Mouse (Mus musculus): ENCODE data around the gene Smc1b.

The Smc1b gene

DNA sequence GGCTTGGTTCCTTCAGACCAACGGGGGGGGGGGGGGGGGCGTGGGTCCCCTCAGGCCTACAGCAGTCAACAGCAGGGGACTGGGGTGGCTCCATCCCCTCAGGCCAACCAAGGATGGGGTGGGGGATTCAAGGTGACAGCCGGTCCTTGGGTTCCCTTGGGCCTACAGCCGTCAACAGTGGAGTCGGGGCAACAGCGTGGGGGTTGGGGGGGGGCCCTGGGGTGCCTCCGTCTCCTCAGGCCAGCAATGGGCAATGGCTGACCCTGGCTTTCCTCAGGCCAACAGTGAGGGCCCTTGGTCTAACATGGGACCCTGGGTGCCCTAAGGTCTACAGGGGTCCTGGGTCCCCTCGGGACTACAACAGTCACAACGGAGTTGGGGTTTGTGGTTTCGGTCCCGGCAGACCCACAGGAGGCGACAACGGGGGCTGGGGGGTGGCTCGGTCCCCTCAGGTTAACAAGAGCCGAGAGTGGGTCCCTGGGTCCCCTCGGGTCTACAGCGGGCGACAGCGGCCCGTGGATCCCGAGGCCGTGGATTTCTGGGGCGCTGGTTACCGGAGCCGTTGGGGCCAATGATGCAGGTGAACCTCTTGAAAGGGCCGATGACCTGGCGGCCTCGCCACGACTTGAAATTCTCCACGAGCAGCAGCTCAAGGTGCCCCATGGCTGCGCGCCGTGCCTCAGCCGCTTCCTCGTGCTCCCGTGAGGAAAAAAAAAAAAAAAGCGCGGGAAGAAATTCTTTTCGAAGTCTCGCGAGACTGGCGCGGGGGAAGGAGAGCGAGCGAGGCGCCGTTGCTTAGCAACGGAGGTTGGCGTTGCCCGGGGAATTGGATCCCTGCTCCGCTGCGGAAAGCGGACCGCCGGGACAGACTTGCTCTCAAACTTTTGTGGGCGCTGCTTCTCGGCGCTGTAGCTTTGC is at the start of gene Smc1b, which contains the start of gene Ribc2:
Gene Smc1b, minus strand, starts transcription at position 690 of the 918 bp plus-strand sequence.
Gene Ribc2, plus strand, starts transcription at position 804 of the 918 bp plus-strand sequence.
- no peak for DNase-seq (ENCODE audit: low spot score in 2 of 2)

DNA sequence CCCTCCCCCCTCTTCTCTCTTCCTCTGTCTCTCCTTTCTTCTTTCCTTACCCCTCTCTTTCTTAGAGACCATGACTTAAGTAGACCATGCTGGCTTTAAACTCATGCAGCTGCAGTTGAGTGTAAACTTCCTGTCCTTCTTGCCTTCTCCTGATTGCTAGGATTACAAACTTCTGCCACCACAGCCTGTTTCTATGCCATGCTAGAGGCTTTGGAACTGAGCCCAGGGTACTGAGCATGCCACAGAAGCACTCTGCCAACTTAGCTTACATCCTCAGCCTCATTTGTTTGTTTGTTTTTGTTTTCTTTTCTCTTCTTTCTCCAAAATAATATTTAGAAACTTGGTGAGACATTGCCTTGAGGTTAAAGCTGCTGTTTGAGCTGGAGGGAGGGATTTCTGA is 48.6 kb upstream of the Smc1b start:
- no peak for DNase-seq (ENCODE audit: low spot score in 2 of 2)

DNA sequence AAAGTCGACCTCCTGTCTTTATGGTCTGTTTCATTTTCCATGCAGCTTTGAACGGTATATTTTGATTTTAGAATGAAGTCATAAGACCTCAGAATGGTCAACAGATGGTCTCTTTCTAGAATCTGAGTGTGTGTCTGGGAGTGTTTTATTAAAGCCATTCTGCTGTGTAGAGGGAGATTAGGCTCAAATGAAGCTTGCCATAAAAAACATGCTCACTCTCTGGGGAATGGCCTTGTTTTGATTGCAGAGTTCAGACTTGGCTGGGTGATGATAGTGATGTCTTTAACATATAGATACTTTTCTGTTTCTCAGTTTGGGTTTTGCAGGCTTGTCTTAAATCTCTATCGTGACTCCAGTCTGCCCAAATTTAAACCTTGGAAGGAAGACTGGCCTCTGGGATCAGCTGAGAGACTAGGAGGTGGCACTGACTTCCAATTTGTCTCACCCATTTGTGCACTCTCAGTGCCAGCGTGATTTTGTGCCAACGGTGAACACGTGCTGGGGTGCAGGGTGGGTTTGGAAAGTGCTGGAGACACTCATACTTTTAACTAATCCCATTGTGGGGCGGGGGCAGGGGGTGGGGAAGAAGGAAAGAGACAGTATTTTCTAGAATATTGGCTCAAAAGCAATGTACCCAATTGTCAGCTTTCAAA is 47.9 kb upstream of the Smc1b start:
- no peak for DNase-seq (ENCODE audit: low spot score in 2 of 2)

DNA sequence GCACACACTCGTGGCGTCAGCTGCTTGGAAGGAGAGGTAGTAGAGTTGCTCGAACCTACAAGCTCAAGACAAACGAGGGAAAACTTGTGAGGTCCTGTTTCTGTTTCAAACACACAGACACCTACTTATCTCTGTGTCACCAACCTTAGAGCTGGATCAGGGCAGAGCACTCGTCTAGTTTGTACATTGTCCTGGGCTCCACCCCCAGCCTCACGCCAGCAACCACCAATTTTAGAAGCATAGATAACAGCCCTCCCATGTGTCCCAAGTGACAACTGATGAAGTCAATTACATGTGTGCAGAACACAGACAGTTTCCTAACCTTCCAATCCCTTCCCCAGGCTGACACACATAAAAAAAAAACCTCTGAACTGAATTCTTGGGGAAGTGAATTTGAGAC is 46.4 kb upstream of the Smc1b start:
- no peak for DNase-seq (ENCODE audit: low spot score in 2 of 2)

DNA sequence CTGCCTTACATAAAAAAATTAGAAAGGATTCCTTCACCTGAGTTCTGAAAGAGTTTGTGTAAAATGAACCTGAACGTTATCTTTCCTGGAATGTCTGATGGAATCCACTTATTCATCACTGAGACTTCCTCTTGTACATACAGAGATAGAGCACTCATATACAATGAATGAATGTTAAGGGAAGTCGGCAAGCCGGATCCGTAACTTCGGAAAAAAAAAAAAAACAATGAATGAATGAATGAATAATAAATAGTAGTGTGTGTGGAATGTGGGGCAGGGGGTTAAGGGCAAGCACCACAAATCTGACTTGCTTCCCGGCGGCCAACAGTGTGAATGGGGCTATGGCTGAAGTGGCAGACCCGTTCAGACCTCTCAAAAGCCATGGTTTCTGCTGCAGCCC is 45.8 kb upstream of the Smc1b start:
- DNase-seq (ENCODE audit: low spot score in 2 of 2) = peak in 1 of 2 experiments; percentile 71

DNA sequence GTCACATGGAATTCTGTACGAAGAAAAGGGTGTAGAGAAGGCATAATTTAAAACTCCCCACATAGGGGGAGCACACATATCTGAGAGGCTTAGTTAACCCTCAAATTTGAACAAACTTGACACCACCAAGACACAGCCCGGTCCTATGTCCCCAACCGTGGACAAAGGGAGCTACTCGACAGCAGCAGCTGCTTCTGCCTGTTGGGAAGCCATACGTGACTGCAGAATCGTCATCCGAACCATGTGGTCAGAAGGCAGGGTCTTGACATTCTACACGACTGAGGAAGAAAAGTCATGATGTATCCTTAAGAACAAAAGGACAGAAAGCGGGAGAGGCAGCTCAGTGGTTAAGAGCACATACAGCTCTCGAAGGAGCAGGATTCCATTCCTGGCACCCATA is 42.3 kb upstream of the Smc1b start:
- no peak for DNase-seq (ENCODE audit: low spot score in 2 of 2)

DNA sequence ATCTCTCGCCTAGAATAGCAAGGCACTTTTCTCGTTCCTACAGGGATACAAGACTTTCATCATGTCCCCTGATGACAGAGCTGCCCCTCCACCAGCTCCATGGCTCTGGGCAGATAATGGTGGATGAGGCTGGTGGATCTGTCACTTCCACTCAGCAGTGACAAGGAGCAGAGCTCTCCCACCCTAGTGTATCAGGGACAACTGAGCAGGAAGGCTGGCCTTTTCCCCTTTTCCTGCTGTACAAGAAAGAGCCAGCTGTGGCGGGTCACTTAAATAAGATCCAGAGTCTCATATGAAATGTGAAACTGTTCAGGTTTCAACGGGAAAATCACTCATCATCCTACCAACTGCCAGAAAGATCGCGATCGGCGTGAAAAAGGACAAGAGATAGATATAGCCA is 41.7 kb upstream of the Smc1b start:
- no peak for DNase-seq (ENCODE audit: low spot score in 2 of 2)

DNA sequence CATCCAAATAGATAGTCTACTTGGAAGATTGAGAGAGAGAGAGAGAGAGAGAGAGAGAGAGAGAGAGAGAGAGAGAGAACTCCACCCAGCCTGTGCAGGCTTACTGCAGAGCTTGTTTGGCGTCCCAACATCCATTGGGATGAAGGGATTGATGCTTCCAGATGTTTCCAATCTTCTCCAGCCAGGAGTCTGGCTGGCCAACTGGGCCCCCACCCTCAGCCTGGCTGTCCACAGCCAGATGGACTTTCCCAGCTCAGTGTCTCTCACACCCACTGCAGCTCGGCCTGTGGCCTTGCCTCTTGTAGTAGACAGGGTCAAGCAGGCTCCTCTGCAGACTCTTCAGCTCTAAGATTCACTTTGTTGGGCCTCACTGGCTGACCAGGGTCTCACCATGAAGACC is 40.3 kb upstream of the Smc1b start:
- no peak for DNase-seq (ENCODE audit: low spot score in 2 of 2)

DNA sequence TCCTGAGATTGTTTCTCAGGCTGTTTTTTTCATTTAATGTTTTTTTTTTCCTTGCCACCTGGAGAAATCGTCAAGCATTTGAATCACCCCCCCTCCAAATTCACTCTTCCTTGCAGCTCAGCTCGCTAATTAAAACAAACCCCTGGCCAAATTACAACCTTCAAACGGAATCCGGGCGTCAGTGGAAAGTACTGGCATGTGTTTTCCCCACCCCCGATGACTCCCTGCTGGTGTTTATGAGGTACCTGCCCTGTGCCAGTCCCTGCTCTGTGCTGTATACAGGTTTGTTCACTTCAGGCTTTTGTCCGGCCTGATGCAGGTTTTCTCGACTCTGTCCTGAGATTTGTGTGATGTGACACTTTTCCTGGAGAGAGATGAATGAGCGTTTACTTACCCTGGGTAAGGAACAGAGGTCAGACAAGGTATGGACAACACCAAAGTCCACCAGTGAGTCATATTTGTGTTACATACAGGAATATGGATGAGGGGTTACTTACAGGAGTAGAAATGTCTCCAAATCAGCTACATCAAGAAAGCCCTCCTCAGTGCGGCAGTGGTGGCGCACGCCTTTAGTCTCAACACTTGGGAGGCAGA is 35.4 kb upstream of the Smc1b start:
- no peak for DNase-seq (ENCODE audit: low spot score in 2 of 2)

DNA sequence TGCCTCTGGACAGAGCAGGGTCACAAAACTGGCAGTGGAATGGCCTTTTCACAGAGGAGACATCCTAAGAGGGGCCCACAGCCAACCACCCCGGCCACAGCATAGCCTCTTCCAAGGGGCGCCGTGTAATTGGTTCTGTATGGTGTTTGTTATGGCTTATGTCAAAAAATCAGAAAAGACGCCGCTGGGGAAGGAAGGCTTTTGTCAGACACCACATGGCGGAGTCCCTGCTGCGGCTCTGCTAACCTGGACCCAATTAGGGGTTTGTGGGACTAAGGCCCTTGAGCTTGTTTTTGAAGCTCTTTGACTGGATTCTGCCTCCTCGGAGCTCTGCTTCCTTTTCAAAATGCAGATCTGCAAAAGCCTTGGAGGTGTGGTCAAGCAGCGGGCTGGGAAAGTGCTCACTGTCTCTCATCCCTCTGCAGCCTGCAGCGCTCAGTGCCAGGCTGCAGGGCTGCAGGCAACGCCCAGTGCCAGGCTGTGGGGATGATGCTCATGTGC is 34.7 kb upstream of the Smc1b start:
- DNase-seq (ENCODE audit: low spot score in 2 of 2) = no peak

DNA sequence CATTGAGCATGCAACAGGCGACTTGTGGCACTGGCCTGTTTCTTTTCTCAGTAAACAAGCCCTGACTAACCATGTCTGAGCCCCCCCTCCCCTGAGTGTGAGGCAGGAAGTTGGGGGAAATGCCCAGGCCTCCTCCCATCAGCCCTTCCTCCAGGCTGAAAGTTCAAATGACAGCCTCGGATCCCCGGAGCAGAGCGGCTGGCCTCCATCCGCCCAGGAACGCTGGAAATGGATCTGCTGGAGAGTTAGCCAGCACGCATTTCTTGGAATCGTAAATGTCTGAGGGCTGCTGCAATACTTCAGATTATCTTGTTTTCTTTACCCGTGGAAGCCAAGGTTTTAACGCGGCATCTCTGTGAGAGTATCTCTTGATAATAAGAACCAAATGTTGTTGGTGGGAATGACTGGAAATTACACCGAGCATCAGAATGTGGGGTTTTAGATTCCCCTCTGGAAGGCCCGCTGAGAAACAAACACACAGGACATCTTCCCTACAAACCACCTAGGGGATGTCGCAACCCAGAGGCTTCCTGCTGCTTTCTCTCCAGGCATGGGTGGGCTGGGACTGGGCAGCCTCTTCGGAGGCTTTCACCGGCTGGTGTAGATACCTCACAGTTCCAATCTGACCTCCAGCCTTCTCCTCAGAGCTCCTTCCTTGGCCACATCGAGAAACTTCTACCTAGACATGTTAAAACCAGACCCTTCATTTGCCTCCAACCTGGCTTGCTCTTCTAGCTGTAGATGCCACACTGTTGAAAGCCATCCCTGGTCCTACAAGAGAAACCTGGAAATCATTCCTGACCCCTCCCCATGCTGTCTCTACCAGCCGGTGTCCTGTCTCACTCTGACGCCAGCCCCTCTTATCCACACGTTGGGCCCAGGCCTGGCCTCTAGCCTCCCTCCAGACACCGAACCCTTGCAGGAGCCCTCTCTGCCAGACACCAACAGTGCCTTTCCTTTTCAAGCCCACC is 31.2 kb upstream of the Smc1b start:
- no peak for DNase-seq (ENCODE audit: low spot score in 2 of 2)

DNA sequence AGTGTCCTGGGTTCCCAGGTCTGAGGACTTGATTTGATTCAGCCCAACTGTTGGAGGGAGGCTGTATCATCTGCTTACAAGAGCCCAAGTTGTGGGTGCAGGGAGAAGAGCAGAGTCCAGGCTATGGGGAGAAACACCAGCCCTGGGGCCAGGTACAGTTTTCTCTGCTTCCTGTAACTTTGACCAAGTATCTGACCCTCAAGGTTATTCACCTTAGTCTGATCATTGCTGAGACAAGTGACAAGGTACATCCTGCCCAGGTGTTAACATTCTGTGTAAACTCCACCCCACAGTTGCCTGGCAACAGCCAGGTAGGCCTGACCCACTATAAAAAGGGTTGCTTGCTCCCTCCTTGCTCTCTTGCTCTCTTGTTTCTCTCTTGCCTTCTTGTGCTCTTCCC is 29.7 kb upstream of the Smc1b start:
- DNase-seq (ENCODE audit: low spot score in 2 of 2) = no peak

DNA sequence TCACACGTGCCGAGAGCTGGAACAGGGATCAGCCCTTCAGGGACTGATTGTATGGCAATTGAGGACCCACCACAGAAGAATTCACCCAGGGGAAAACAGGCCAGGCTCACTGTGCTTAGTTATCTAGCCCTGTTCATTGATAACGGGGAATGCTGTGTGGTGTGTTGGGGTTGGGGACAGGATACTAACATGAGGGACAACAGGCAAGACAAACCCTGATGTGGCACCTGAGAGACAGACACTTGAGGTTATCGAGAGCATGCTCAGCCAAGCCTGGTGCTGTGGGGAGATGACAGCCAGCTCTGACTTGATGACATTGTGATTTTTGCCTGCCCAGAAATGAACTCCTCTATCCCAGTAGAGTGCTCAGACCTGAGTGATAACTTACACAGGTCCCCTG is 24.4 kb upstream of the Smc1b start:
- DNase-seq (ENCODE audit: low spot score in 2 of 2) = no peak

DNA sequence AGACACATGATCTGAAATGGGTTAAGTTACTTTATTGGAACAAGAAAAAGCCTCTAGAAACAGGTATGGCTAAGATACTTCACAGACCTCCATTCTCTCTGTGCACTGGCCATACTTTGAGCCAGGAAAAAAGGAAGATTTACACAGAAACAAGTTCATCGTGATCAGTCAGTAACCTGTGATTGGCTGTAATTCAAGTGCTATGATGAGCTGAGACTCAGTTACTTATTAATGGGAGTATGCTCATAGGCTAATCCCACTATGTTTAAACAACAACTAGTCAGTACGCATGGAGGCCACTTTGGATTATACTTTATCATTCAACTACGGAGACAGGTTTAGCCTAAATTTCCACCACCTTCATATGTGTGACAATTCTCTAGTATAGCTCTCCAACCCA is 22.3 kb upstream of the Smc1b start:
- DNase-seq (ENCODE audit: low spot score in 2 of 2) = no peak

DNA sequence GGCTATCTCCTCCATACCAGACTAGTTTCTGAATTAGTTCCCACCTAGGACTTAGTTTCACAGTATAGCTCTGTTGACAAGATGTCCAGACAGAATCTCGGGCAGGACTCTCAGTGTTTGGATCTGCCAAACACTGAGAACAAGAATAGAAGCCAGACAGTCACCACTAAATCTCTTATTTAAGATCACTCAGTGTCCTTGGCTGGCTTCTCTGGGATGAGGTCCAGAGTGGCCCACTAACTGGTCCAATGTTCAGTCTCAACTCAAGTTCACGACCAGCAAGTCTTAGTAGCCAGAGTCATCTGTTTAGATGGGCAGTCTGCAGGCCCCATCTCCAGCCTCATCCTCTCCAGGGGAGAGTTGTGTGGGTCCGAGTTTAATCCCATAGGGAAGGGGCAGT is 20.8 kb upstream of the Smc1b start:
- DNase-seq (ENCODE audit: low spot score in 2 of 2) = no peak

DNA sequence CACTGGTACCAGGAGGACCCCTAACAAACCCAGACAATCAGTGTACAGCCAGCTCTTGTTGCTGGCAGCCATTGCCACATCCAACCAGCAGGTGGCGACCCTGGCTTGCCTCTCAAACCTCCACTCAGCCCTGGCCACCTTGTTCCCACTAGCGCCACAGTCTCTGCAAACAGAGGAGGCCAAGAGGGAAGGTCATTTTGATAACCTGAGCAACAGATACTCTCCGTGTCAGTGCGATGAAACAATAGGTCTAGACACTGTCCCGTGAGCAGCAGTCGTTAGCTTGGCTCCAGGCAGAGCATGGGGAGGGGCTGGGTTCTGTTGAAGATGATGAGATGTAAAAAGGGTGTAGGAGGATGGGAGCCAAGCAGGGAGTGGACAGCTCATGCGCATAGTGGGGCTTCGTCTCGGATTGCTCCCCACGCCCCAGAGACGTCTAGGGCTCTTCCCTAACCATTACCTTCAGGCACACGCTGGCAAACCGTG is 19.7 kb upstream of the Smc1b start:
- DNase-seq (ENCODE audit: low spot score in 2 of 2) = peak; percentile 16 to 62

DNA sequence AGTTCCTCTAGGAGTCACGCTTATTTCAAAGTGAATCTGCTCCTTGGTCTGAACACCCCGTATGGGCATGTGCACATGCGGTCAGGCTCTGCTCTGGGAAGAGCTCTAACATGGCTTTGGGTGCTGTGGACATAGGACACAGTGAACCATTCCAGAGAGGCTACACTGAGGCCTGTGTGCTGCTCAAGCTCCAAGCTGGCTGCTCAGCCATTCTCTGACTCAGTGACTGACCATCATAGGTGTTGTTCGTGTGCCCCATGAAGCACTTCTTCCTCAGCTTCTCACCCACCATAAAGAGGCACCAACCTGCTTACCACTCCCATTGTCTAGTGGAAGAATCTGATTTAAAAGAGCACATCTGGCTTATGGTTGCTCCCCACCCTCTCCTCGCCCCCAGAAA is 12.5 kb upstream of the Smc1b start:
- DNase-seq (ENCODE audit: low spot score in 2 of 2) = no peak

DNA sequence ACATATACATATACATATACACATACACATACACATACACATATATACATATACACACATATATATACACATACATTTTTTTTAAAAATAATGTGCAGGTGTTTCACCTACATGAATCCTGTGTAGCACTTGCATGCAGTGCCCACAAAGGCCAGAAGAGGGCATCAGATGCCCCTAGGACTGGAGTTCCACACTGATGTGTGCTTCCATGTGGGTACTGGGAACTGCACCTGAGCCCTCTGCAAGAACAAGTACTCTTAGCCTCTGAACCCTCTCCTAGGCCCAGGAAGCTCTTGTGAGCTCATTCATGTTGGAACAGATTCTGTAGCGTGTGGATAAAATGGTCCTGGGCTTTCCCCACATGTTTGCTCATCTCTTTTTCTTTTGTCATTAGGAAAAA is 12.0 kb upstream of the Smc1b start:
- no peak for DNase-seq (ENCODE audit: low spot score in 2 of 2)

DNA sequence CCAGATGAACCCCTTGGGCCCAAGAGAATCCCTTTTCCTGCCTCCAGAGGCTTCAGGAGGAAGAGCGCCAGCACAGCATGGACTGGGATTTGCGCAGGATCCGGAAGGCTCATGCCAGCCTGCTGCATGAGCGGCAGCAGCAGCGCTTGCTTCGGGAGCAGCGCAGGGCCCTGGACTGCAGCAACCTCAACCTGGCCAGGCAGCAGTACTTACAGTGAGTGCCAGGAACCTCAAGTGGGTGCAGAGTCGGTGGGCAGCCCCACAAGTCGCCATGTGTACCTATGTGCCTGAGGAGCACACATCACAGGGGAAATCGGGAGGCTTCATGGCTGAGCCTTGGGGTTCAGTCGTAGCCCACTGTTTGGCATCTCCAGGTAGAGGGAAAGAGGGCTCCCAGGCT is 11.4 kb upstream of the Smc1b start:
- no peak for DNase-seq (ENCODE audit: low spot score in 2 of 2)

DNA sequence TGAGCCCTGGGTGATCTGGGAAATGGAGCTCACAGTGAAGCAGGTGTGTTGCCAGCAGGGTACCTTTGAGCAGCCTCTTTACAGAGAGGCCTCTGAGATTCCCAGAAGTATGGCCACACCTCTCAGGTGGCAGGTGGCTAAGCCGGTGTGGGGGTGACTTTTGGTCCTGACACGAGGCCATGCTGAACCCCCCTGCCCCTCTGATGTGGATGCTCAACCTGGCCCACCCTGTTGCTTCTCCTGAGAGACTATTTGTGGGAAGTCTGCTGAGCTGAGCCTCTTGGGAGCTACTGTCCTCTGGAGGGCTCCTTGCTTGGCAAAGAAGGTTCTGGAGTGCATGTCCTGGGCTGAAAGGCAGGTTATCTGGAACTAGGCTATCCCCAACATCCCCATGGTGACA is 10.7 kb upstream of the Smc1b start:
- DNase-seq (ENCODE audit: low spot score in 2 of 2) = no peak

DNA sequence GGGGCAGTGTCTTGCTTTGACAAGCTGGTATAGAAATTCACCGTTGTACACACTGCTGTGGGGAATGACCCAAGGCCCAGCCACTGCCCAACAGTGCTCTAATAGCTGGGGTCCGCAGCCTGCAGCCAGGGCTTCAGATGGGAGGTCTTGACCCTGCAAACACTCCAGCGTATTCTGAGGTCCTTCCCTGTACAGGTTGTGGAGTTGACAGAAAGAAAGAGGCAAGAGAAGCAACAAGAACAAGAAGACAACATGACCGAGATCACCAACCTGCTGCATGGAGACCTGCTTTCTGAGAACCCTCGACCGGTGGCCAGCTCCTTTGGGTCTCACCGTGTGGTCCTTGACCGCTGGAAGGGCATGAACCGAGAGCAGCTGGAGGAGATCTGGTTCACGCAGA is 9.5 kb upstream of the Smc1b start:
- no peak for DNase-seq (ENCODE audit: low spot score in 2 of 2)

Measured in spleen, postnatal 10 days (tissue).